Mouse (Mus musculus) C2C12 (cell line): ENCODE measurements around the gene Ptprn2.

Experiments used
- CTCF ChIP-seq: IDR thresholded peaks from one replicate; pipeline ENCODE4 v1.5.1; 2011; ENCODE audit not compliant: control insufficient read depth, insufficient read depth, insufficient read length
- FOSL1 ChIP-seq: IDR thresholded peaks from one replicate; pipeline ENCODE4 v1.8.0; 2011; ENCODE audit warnings: mild to moderate bottlenecking, low read length; ENCODE audit not compliant: poor library complexity, insufficient read depth, severe bottlenecking
- MAX ChIP-seq: IDR thresholded peaks from one replicate; pipeline ENCODE4 v1.6.1; 2011; ENCODE audit warnings: mild to moderate bottlenecking, control low read depth
- USF1 ChIP-seq: IDR thresholded peaks from one replicate; pipeline ENCODE4 v1.6.1; 2011; ENCODE audit warnings: low read depth, mild to moderate bottlenecking, control low read depth, moderate library complexity

- TF ChIP-seq MAX (no peak), CTCF (no peak), USF1 (no peak), FOSL1 (no peak)
Measured at GRCm38 (mm10) chr12:117106696-117107095, 621.2 kb downstream of the Ptprn2 start.
